Mouse (Mus musculus) neural tube, embryonic 10.5 days (tissue): ENCODE results near the gene Zc3h4.

Experiments used
- DNase-seq: peaks from one replicate; pipeline ENCODE4 v3.0.0-alpha.2; 2017; ENCODE audit warnings: low spot score; ENCODE audit errors: extremely low spot score

The Zc3h4 gene

GRCm38 (mm10) chr7:16399820-16400688 is 656 bp upstream of the Zc3h4 start:
- peak; percentile 99 for DNase-seq

- peak; percentile 50 for DNase-seq
Measured at GRCm38 (mm10) chr7:16401991-16402431, 1.3 kb downstream of the Zc3h4 start.

- no peak for DNase-seq
Measured at GRCm38 (mm10) chr7:16402449-16402848, 1.7 kb downstream of the Zc3h4 start.

- peak; percentile 52 for DNase-seq
Measured at GRCm38 (mm10) chr7:16402968-16403948, 2.5 kb downstream of the Zc3h4 start.

DNA sequence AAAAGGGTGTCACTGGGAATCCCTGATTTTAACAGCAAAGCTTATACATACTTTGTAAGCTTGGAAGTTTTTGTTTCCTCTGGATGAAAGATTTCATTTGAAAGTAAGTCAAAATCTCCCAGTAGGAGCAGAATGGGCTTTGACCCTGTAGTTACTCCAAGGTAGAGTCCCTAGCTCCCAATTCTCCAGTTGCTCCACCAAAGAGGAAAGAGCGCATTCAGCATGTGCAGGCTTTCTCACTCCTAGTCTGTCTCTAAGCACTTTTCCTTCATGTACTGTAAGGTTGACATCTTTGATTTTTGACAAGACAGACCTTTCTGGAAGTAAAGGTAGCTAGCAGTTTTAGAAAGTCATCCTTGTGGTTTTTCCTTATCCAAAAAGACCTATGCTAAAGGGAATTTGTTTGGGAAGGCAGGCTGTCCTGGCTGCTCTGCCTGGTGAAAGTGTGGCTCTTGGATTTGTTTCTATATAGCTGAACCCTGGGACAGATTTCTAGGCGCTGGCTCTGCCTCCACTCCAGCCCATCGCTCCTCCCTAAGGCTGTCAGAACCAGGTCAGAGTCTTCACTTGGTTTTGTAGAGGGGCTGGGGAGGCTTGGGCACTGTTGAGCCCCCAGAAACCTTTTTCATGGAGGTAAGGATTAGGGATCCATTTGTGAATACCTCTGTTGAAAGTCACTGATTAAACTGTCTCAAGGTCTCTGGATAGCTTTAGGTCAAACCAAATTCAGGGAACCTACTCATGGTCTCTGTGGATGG is 3.8 kb downstream of the Zc3h4 start:
- DNase-seq = no peak

GRCm38 (mm10) chr7:16405073-16405455 is 4.4 kb downstream of the Zc3h4 start:
- DNase-seq = no peak

GRCm38 (mm10) chr7:16405516-16406351 is 5.0 kb downstream of the Zc3h4 start:
- DNase-seq = no peak

GRCm38 (mm10) chr7:16406978-16407377 is 6.3 kb downstream of the Zc3h4 start:
- no peak for DNase-seq

GRCm38 (mm10) chr7:16411100-16411499 is 10.4 kb downstream of the Zc3h4 start:
- DNase-seq = no peak

- no peak for DNase-seq
Measured at GRCm38 (mm10) chr7:16412220-16412896, 11.6 kb downstream of the Zc3h4 start.

GRCm38 (mm10) chr7:16412930-16413329 is 12.2 kb downstream of the Zc3h4 start:
- no peak for DNase-seq

DNA sequence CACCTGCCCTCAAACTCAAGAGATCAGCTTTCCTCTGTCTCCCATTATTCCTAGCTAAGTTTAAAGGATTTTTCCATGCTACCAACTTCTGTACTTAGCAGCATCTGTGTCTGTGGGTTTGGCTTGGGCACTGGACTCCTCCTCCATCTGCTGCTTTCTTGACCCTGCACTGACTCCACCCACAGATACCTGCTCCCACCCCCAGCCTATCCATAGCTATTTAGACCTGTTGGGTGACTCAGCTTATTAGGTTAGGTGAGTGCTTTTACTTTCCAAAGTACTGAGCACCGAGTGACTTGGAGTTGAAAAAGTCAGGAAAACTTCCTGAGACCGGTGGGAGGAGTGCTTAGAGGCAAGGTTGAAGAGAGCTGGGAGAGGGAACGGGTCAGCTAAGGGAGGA is 14.7 kb downstream of the Zc3h4 start:
- no peak for DNase-seq

DNA sequence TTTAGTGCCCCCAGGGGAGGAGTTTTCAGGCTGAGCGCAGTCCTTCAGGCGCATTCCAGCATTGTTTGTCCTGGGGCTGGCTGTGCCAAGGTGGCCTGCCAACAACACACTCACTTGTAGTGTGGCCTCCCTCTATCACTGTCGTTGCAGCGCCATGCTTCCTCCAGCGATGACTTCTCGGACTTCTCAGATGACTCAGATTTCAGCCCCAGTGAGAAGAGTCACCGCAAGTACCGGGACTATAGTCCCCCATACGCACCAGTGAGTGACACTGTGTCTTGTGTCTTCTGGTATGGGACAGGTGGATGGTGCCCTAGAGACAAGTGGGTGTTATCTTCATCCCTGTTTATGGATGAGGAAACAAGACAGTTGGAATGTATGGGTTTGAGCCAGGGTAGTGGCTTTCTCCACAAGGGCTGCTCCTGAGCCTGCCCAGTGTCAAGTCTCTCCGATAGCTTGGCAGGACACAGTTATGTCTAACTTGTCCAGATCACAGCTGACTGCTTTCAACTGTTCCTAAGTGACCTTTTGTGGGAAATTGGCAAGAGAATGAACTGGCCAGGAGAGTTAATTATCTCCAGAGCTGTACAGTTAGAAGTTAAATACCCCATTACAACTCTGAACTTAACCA is 16.5 kb downstream of the Zc3h4 start:
- no peak for DNase-seq

DNA sequence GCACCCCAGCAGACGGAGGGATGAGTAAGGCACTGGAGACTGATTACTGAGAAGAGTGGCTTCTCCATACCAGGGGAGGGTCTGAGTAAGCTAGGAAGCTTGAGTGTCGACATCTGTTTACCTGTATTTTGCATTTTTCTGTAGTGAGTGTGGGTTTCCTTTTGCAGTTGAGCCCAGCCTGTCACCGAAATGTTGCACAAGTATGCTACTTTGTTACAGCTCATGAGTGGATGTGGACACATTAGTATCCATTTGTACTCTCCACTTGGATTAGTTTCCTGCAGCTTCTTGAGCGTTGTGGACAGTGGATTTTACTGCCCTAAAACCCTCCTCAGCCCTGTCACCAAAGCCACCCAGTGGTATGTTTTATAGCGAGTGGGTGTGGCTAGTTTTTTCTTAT is 18.0 kb downstream of the Zc3h4 start:
- no peak for DNase-seq

- DNase-seq = no peak
Measured at GRCm38 (mm10) chr7:16420493-16421118, 19.9 kb downstream of the Zc3h4 start.

DNA sequence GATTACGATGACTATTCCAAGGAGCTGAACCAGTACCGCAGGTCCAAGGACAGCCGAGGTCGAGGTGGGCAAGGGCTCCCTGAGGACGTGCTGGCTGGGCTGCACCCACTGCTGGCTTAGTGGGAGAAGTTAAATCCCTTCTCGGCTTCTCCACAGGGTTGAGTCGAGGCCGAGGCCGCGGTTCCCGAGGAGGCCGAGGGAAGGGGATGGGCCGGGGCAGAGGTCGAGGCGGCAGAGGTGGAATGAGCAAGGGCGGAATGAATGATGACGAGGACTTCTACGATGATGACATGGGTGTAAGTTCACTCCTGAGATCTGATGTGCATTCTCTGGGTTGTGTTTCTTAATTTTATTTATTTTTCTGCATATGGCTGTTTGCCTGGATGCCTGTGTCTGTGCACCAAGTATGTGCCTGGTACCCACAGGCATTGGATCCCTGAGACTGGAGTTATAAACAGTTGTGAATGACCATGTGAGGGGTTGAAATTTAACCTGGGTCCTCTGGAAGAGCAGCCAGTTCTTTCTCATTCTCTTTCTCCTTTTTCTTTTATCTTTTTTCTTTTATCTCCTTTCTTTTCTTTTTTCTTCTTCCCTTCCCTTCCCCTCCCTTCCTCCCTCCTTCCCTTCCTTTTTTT is 21.6 kb downstream of the Zc3h4 start:
- DNase-seq = no peak

GRCm38 (mm10) chr7:16423731-16424130 is 23.0 kb downstream of the Zc3h4 start:
- DNase-seq = no peak

DNA sequence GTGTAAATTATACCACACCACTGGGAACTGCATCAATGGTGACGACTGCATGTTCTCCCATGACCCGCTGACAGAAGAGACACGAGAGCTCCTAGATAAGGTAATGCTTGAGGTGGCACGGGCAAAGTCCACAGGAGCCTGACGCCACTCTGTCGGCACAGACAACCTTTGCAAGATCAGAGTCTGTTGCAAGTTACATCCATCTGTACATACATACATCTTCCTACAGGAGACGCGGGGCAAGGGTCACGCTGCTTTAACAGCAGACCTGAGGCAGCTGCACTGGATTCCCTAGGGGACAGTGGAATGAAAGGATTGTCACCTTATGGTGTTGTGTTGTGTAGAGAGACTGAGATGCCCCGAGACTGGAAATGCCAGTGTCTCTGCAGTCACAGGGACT is 25.0 kb downstream of the Zc3h4 start:
- DNase-seq = no peak
